Mouse (Mus musculus) erythroblast, embryonic 14.5 days (primary cell): Measurements from ENCODE around the gene Ephb1.

ENCODE experiments used
- GATA1 ChIP-seq: IDR thresholded peaks from 2 replicates; pipeline ENCODE4 v1.6.1; 2012; ENCODE audit warnings: low read length, inconsistent platforms, mixed read lengths
- TAL1 ChIP-seq: IDR thresholded peaks from 3 replicates; pipeline ENCODE4 v1.6.1; 2012; ENCODE audit warnings: low read length, inconsistent platforms, mixed read lengths

DNA sequence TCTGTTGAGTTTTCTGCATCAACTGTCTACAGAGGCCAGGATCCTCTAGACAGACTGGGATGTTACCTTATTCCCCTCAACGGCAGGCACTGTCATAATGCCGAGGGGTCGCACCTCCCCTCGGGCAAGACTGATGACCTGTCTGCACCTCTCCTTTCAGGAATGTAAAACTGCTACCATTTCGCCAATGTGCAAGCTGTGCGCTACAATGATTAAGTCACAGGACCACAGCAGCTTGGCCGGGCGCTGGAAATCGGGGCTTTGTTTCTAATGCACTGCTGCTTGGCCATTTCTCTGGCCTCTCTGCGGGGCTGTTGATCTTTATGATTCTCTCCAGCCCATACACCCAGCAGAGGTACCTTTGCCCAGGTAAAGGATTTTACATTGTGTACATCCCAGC lies 346.8 kb downstream of the Ephb1 start:
- TF ChIP-seq GATA1 (no peak), TAL1 (no peak)
